Mouse (Mus musculus): ENCODE measurements at regions not wholly inside any gene's neighbourhood (a gene's known extent, or its start where the extent isn't known, plus 50 kb on each side); places are given as distances from the start of the nearest gene placed in this dataset.

GRCm38 (mm10) chr13:37637151-37637550 lies 141.0 kb upstream of the Rreb1 start:
- no peak for ATAC-seq (ENCODE audit: insufficient read depth, low FRiP score)
- 82% methylated on average over 10 of the region's 10 CpGs for WGBS

GRCm38 (mm10) chr13:37638071-37638511 lies 140.1 kb upstream of the Rreb1 start:
- H3K9ac ChIP-seq (ENCODE audit: low read length) = no peak overlapping the region
- no peak overlapping the region for H3K4me3 ChIP-seq (replicated peaks; ENCODE audit: low read length)
- 17% methylated on average over 8 of the region's 8 CpGs for WGBS
- peaks cover 7% of the 10 kb centered on the region; the same call in 1 of the 2 replicates for H3K4me1 ChIP-seq (ENCODE audit: control insufficient read depth, insufficient read depth, low read length)
- H3K9me3 ChIP-seq (replicated peaks; ENCODE audit: control insufficient read depth, low read length) = no peaks in the 10 kb centered on the region
- H3K27ac ChIP-seq (ENCODE audit: low read length) = no peak overlapping the region
- no peak for ATAC-seq (ENCODE audit: insufficient read depth, low FRiP score)
- no peaks in the 10 kb centered on the region for H3K36me3 ChIP-seq (ENCODE audit: control insufficient read depth, insufficient read depth, low read length)
- no peak overlapping the region for H3K4me2 ChIP-seq (ENCODE audit: low read depth, low read length)
- no peaks in the 10 kb centered on the region for H3K27me3 ChIP-seq (ENCODE audit: control insufficient read depth, insufficient read depth, low read length)

More at GRCm38 (mm10) chr13:37637151-37637550, 141.0 kb upstream of the Rreb1 start:
- Histone ChIP-seq H3K9me3 (replicated peaks; ENCODE audit: control insufficient read depth, low read length) (0 out of 2 replicates have a peak, but pooled peaks cover 7% of the 10 kb centered on the region), H3K4me2 (ENCODE audit: low read depth, low read length) (no peak overlapping the region), H3K27me3 (ENCODE audit: control insufficient read depth, insufficient read depth, low read length) (no peaks in the 10 kb centered on the region), H3K36me3 (ENCODE audit: control insufficient read depth, insufficient read depth, low read length) (no peaks in the 10 kb centered on the region), H3K4me1 (ENCODE audit: control insufficient read depth, insufficient read depth, low read length) (peaks cover 7% of the 10 kb centered on the region; the same call in 1 of the 2 replicates), H3K9ac (ENCODE audit: low read length) (no peak overlapping the region), H3K4me3 (replicated peaks; ENCODE audit: low read length) (no peak overlapping the region), H3K27ac (ENCODE audit: low read length) (no peak overlapping the region)

DNA sequence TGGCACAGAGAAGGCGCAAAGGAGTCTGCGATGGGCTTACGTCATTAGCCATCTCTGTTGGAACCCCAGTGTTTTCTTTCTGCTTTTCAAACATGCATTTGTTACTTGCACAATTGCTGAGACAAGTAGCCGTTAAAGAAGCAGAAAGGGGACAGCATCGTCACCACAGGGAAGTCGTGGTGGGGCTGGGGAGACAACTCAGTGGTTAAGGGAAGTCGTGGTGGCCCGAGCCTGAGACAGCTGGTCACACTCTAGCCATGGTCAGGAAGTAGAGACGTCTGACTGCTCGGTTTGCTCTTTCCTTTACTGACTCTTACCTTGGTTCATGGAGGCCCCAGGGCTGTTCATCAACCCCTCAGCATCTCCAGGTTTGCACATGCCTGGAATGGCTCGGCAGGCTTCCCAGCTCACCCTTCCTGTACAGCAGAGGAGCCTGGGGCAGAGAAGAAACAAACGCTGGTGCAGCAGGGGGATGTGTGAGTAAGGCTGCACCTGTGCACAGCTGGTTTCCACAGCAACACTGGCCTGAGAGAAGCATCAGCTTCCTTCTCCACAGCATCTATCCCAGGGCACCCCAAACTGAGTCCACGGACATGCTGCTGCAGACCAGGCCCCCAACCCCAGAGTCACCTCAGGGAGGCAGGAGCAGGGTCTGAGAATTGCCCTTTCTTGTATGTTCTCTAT lies 135.6 kb upstream of the Rreb1 start:
- no peak overlapping the region for H3K9ac ChIP-seq (ENCODE audit: low read length)
- no peak overlapping the region for H3K4me2 ChIP-seq (ENCODE audit: low read depth, low read length)
- ATAC-seq (ENCODE audit: insufficient read depth, low FRiP score) = no peak
- H3K4me1 ChIP-seq (ENCODE audit: control insufficient read depth, insufficient read depth, low read length) = peaks cover 7% of the 10 kb centered on the region; the same call in 1 of the 2 replicates
- H3K27ac ChIP-seq (ENCODE audit: low read length) = no peak overlapping the region
- no peaks in the 10 kb centered on the region for H3K27me3 ChIP-seq (ENCODE audit: control insufficient read depth, insufficient read depth, low read length)
- no peak overlapping the region for H3K4me3 ChIP-seq (replicated peaks; ENCODE audit: low read length)
- H3K9me3 ChIP-seq (replicated peaks; ENCODE audit: control insufficient read depth, low read length) = no peaks in the 10 kb centered on the region
- WGBS = 57% methylated on average over 13 of the region's 13 CpGs
- H3K36me3 ChIP-seq (ENCODE audit: control insufficient read depth, insufficient read depth, low read length) = no peaks in the 10 kb centered on the region

GRCm38 (mm10) chr13:37644751-37645181 lies 133.4 kb upstream of the Rreb1 start:
- ATAC-seq (ENCODE audit: insufficient read depth, low FRiP score) = no peak
- no peaks in the 10 kb centered on the region for H3K27me3 ChIP-seq (ENCODE audit: control insufficient read depth, insufficient read depth, low read length)
- 75% methylated on average over 8 of the region's 8 CpGs for WGBS
- H3K4me3 ChIP-seq (replicated peaks; ENCODE audit: low read length) = no peak overlapping the region
- H3K4me1 ChIP-seq (ENCODE audit: control insufficient read depth, insufficient read depth, low read length) = no peaks in the 10 kb centered on the region
- H3K36me3 ChIP-seq (ENCODE audit: control insufficient read depth, insufficient read depth, low read length) = no peaks in the 10 kb centered on the region
- no peaks in the 10 kb centered on the region for H3K9me3 ChIP-seq (replicated peaks; ENCODE audit: control insufficient read depth, low read length)
- no peak overlapping the region for H3K4me2 ChIP-seq (ENCODE audit: low read depth, low read length)
- no peak overlapping the region; the same call in 1 of the 2 replicates for H3K27ac ChIP-seq (ENCODE audit: low read length)
- H3K9ac ChIP-seq (ENCODE audit: low read length) = no peak overlapping the region

DNA sequence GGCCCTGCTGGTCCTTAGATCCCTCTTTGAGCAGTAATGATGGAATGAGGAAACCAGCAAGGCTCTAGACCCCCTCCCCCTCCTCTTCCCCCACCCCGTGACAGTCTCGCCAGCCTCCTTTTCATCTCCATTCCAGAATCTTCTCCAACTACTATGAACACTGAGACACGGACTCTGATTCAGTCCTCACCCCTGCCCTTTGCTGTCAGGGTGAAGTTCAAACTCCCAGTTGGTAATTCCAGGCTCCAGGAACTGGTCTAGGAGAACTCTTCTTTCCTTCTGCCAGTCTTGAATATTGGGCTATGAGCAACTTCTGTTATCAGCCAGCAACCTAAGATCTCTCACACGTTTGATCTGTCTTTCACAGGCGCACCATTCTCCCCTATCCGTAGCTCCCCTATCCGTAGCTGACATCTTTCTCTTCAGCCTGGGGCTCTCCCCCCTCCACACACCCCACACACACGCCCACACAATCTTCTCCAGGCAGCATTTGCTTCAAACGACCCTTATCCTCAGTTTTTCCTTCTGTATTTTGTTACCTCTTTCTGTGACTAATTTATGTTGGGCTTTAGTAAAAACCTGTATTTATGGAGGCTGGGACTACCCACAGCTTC lies 128.6 kb upstream of the Rreb1 start:
- H3K27ac ChIP-seq (ENCODE audit: low read length) = no peak overlapping the region
- no peaks in the 10 kb centered on the region for H3K27me3 ChIP-seq (ENCODE audit: control insufficient read depth, insufficient read depth, low read length)
- H3K4me1 ChIP-seq (ENCODE audit: control insufficient read depth, insufficient read depth, low read length) = no peaks in the 10 kb centered on the region
- WGBS = 55% methylated on average over 9 of the region's 9 CpGs
- no peak overlapping the region for H3K4me2 ChIP-seq (ENCODE audit: low read depth, low read length)
- H3K9me3 ChIP-seq (replicated peaks; ENCODE audit: control insufficient read depth, low read length) = no peaks in the 10 kb centered on the region
- no peak for ATAC-seq (ENCODE audit: insufficient read depth, low FRiP score)
- H3K9ac ChIP-seq (ENCODE audit: low read length) = no peak overlapping the region
- no peak overlapping the region for H3K4me3 ChIP-seq (replicated peaks; ENCODE audit: low read length)
- H3K36me3 ChIP-seq (ENCODE audit: control insufficient read depth, insufficient read depth, low read length) = no peaks in the 10 kb centered on the region

DNA sequence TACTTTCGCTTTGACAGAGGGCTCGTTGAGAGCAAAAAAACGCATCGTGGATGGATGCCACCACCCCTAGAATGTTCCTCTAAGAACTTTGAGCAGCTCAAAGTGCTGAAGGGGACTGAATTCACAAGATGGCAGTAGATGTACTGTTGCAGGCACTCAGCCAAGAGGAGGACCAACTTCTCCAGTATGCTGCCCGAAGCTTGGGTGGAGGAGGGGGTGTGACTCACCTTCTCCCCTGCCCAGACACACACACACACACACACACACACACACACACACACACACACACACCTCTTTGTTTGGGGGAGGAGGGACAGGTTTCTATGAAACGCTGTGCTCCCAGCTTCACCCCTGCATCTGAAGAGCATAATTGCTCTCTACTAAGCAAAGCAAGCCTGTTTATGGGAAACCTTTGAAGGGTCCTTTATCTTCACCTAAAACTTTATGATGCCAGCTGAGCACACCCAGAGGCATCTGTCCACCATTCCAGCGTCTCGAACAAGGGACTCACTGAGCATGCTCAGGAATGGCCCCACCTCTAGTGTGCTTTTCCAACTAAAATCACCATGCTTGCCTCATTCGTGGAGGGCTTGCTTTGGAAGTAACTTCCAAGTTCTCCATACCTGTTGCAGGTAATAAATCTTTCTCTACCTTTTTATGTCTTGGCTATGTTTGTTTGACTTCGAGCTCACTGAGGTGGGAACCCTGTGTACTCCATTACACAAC lies 126.8 kb upstream of the Rreb1 start:
- Histone ChIP-seq H3K9me3 (replicated peaks; ENCODE audit: control insufficient read depth, low read length) (no peaks in the 10 kb centered on the region), H3K9ac (ENCODE audit: low read length) (no peak overlapping the region), H3K4me1 (ENCODE audit: control insufficient read depth, insufficient read depth, low read length) (no peaks in the 10 kb centered on the region), H3K36me3 (ENCODE audit: control insufficient read depth, insufficient read depth, low read length) (no peaks in the 10 kb centered on the region), H3K4me3 (replicated peaks; ENCODE audit: low read length) (no peak overlapping the region), H3K27me3 (ENCODE audit: control insufficient read depth, insufficient read depth, low read length) (no peaks in the 10 kb centered on the region), H3K27ac (ENCODE audit: low read length) (no peak overlapping the region), H3K4me2 (ENCODE audit: low read depth, low read length) (no peak overlapping the region)
- no peak for ATAC-seq (ENCODE audit: insufficient read depth, low FRiP score)
- 76% methylated on average over 10 of the region's 10 CpGs for WGBS

DNA sequence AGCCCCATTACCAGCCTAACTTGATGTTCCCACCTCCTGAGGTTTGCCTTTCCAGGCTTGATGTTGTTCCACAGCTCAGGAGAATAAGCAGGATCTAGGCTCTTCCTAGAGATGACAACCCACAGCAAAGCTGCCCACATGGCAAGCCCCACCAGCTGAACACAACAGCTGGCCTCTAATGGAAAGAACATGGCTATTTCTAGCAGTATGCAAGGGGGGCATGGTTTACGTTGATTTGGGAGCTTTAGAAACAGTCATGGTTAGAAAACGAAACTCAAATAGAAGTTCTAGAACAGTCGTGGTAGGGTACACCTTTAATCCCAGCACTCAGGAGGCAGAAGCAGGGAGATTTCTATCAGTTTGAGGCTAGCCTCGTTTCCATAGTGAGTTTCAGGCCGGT lies 123.5 kb upstream of the Rreb1 start:
- no peaks in the 10 kb centered on the region for H3K4me1 ChIP-seq (ENCODE audit: control insufficient read depth, insufficient read depth, low read length)
- WGBS = 72% methylated on average over 5 of the region's 5 CpGs
- ATAC-seq (ENCODE audit: insufficient read depth, low FRiP score) = no peak
- no peak overlapping the region for H3K27ac ChIP-seq (ENCODE audit: low read length)
- no peak overlapping the region for H3K4me2 ChIP-seq (ENCODE audit: low read depth, low read length)
- H3K27me3 ChIP-seq (ENCODE audit: control insufficient read depth, insufficient read depth, low read length) = no peaks in the 10 kb centered on the region
- H3K9me3 ChIP-seq (replicated peaks; ENCODE audit: control insufficient read depth, low read length) = no peaks in the 10 kb centered on the region
- H3K9ac ChIP-seq (ENCODE audit: low read length) = no peak overlapping the region
- no peak overlapping the region for H3K4me3 ChIP-seq (replicated peaks; ENCODE audit: low read length)
- no peaks in the 10 kb centered on the region for H3K36me3 ChIP-seq (ENCODE audit: control insufficient read depth, insufficient read depth, low read length)

GRCm38 (mm10) chr13:37657248-37657647 lies 121.0 kb upstream of the Rreb1 start:
- WGBS = 58% methylated on average over 16 of the region's 16 CpGs
- no peak overlapping the region for H3K27ac ChIP-seq (ENCODE audit: low read length)
- no peaks in the 10 kb centered on the region for H3K36me3 ChIP-seq (ENCODE audit: control insufficient read depth, insufficient read depth, low read length)
- H3K4me3 ChIP-seq (replicated peaks; ENCODE audit: low read length) = no peak overlapping the region
- peak overlapping the region; percentile 16; the same call in 1 of the 2 replicates for H3K4me2 ChIP-seq (ENCODE audit: low read depth, low read length)
- H3K9me3 ChIP-seq (replicated peaks; ENCODE audit: control insufficient read depth, low read length) = no peaks in the 10 kb centered on the region
- H3K9ac ChIP-seq (ENCODE audit: low read length) = no peak overlapping the region
- H3K4me1 ChIP-seq (ENCODE audit: control insufficient read depth, insufficient read depth, low read length) = no peaks in the 10 kb centered on the region
- H3K27me3 ChIP-seq (ENCODE audit: control insufficient read depth, insufficient read depth, low read length) = no peaks in the 10 kb centered on the region
- ATAC-seq (ENCODE audit: insufficient read depth, low FRiP score) = no peak

DNA sequence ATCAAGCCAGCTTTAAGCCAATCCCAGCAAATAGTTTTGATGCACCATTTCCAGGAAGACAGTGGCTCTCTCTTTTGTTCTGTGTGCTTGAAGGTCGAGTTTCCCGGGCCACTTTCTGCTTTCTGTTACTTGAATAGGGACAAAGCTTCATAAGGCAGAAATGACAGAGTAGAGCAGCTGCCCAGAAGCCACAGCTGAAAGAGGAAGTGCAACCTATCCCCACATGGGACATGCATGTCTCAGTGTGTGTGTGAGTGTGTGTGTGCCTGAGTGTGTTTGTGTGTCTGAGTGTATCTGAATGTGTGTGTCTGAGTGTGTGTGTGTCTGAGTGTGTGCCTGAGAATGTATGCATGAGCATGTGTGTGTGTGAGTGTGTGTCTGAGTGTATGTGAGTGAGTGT lies 120.2 kb upstream of the Rreb1 start:
- 41% methylated on average over 2 of the region's 2 CpGs for WGBS
- Histone ChIP-seq H3K36me3 (ENCODE audit: control insufficient read depth, insufficient read depth, low read length) (no peaks in the 10 kb centered on the region), H3K4me3 (replicated peaks; ENCODE audit: low read length) (no peak overlapping the region), H3K27me3 (ENCODE audit: control insufficient read depth, insufficient read depth, low read length) (no peaks in the 10 kb centered on the region), H3K4me1 (ENCODE audit: control insufficient read depth, insufficient read depth, low read length) (no peaks in the 10 kb centered on the region), H3K27ac (ENCODE audit: low read length) (no peak overlapping the region), H3K4me2 (ENCODE audit: low read depth, low read length) (no peak overlapping the region), H3K9me3 (replicated peaks; ENCODE audit: control insufficient read depth, low read length) (no peaks in the 10 kb centered on the region), H3K9ac (ENCODE audit: low read length) (no peak overlapping the region)
- no peak for ATAC-seq (ENCODE audit: insufficient read depth, low FRiP score)

Data from stomach, embryonic 16.5 days (tissue).